Mouse (Mus musculus): ENCODE data around the gene Hdac10.

- TF ChIP-seq CTCF (IDR thresholded peaks at IDR 0.05; ENCODE audit: low read depth, low read length): no peak
- TF ChIP-seq POLR2A (IDR thresholded peaks at IDR 0.05; ENCODE audit: extremely low read depth, insufficient read depth, low read length): peak; percentile 91
These were observed 39.8 kb downstream of the Hdac10 start, which contains the start of gene Selenoo for GRCm38 (mm10) chr15:89088607-89089247.
